Mouse (Mus musculus): Measurements from ENCODE around the gene Agbl2. TPM values are rescaled to one million over a fixed set of nuclear protein-coding genes. Genes with fewer than 3 reads are reported as not detected.
A peak's percentile ranks its signal among the peaks of the same experiment; 100 is the strongest.

Agbl2 gene
- polyA plus RNA-seq, 1 experiment from 2014 or later, result 0.11 TPM

DNA sequence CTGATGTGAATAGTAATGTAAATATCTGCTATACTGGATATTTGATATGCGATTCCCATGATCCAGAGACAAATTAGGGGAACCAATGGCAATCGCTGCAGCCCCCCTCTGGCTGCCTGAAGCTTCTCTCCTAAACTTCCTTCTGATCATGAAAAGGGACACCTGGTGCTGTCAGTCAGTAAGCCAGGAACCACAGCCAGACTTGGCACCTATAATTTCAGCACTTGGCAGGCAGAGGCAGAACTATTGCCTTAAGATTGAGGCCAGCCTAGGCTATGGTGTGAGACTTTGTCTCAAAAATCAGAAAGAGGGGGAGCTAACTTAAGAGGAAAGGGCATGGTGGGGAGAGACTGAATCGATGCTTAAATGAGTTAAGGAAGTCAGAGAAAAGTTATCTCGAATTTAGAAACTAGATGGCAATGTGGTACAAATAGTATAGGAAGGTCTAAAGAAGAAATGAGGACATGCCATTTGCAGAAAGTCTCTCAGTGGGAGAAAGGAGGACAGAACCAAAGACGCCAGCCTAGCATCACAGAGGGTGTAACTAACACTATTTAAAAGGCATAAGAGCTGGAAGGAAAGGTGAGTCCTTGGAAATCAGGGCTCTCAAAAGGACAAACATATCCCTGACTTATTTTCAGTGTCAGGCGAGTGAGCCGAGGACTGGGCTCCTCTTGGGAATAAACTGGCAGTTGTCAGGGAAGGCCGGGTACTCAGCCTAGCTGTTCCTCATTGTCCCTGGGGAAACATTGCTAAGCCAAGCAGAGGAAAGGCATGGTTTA, 88.8 kb downstream of the Agbl2 start:
- H3K9me3 ChIP-seq (ENCODE audit: control insufficient read depth, low read length), result no peaks in the 10 kb centered on the region
- 60% methylated on average over 8 of the region's 8 CpGs for WGBS
- no peaks in the 10 kb centered on the region for H3K4me1 ChIP-seq (ENCODE audit: control insufficient read depth, insufficient read depth, low read length)
- H3K4me3 ChIP-seq (ENCODE audit: low read depth, low read length), result no peak overlapping the region
- H3K27ac ChIP-seq (ENCODE audit: low read depth, low read length), result no peak overlapping the region
- no peaks in the 10 kb centered on the region for H3K36me3 ChIP-seq (ENCODE audit: control insufficient read depth, insufficient read depth, low read length)
- no peaks in the 10 kb centered on the region for H3K27me3 ChIP-seq (ENCODE audit: control insufficient read depth, insufficient read depth, low read length)
- no peak overlapping the region for H3K9ac ChIP-seq (replicated peaks; ENCODE audit: low read depth, low read length)
- no peak overlapping the region for H3K4me2 ChIP-seq (ENCODE audit: low read depth, low read length)
- 0 out of 2 replicates have a peak, but pooled peaks have one; percentile 21 for ATAC-seq (ENCODE audit: low read depth)

DNA sequence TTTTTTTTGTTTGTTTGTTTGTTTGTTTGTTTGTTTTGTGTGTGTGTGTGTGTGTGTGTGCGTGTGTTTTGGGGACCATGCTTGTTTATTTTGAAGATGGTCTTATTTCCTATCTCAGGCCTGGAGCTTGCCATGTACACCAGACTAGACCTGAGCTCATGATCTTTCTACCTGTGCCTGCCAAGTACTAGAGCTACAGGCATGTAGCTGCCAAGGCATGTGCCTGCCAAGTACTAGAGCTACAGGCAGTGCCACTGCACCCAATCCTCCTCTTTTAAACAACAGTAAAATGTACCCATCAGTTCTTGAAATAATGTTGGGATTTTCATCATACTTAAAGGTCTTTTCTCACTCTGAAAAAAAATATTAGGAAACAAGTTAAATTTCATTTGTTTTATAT, 91.5 kb downstream of the Agbl2 start:
- H3K4me1 ChIP-seq (ENCODE audit: control insufficient read depth, insufficient read depth, low read length), result no peaks in the 10 kb centered on the region
- H3K36me3 ChIP-seq (ENCODE audit: control insufficient read depth, insufficient read depth, low read length), result no peaks in the 10 kb centered on the region
- no peak overlapping the region for H3K27ac ChIP-seq (ENCODE audit: low read depth, low read length)
- H3K4me3 ChIP-seq (ENCODE audit: low read depth, low read length), result no peak overlapping the region
- 75% methylated on average over 1 of the region's 1 CpGs for WGBS
- no peaks in the 10 kb centered on the region for H3K9me3 ChIP-seq (ENCODE audit: control insufficient read depth, low read length)
- H3K27me3 ChIP-seq (ENCODE audit: control insufficient read depth, insufficient read depth, low read length), result no peaks in the 10 kb centered on the region
- no peak overlapping the region for H3K9ac ChIP-seq (replicated peaks; ENCODE audit: low read depth, low read length)
- ATAC-seq (ENCODE audit: low read depth), result no peak
- no peak overlapping the region for H3K4me2 ChIP-seq (ENCODE audit: low read depth, low read length)

DNA sequence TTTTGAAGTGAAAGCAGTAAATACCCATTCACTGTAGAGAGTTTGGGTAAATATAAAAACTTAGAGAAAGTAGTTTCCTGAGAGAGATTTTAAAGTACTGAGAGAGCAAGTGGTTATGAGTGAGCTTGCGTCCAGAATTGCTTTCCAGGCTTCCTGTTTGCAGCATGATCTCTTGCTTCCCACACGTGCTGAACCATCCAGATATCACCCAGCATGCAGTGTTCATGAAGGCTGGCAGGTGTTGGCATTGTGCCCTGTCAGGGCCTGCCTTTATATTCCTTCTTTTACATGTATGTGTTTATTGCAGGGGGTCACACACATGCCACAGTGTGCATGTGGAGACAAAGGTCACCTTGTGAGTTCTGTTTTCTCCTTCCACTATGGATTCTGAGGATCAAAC, 92.7 kb downstream of the Agbl2 start:
- no peak overlapping the region for H3K27ac ChIP-seq (ENCODE audit: low read depth, low read length)
- peaks cover 5% of the 10 kb centered on the region; the same call in 1 of the 2 replicates for H3K4me1 ChIP-seq (ENCODE audit: control insufficient read depth, insufficient read depth, low read length)
- no peaks in the 10 kb centered on the region for H3K9me3 ChIP-seq (ENCODE audit: control insufficient read depth, low read length)
- no peak overlapping the region for H3K4me3 ChIP-seq (ENCODE audit: low read depth, low read length)
- no peaks in the 10 kb centered on the region for H3K36me3 ChIP-seq (ENCODE audit: control insufficient read depth, insufficient read depth, low read length)
- 62% methylated on average over 2 of the region's 2 CpGs for WGBS
- H3K4me2 ChIP-seq (ENCODE audit: low read depth, low read length), result no peak overlapping the region
- no peaks in the 10 kb centered on the region for H3K27me3 ChIP-seq (ENCODE audit: control insufficient read depth, insufficient read depth, low read length)
- H3K9ac ChIP-seq (replicated peaks; ENCODE audit: low read depth, low read length), result no peak overlapping the region
- ATAC-seq (ENCODE audit: low read depth), result no peak

DNA sequence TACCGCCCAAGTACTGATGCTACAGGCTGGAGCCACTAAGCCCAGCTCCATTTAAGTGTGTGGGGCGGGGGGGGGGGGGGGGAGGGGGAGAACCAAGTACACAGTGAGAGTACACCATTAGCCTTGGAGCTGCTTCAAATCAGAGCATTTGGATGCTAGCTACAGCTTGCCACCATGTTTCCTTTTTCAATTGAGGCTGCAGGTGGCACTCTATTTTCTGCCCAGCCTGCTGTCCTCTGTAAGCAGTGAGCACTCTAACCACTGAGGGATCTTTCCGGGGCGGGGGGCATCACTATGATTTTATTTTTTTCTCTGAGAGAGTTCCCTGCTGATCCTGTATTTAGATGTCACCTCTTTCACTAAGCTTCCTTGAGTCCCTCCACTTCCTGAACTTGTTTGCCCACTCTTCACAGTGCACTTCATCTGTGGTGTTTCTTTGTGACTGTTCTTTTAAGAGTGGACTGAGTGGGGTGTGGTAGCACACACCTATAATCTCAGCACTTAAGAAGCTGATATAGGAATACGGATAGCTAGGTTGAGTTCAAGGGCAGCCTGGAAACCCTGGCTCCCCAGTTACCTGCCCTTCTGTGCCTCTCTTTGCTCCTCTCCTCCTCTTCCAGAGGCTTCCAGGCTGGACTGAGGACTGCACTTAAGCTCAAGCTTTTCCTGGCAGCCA, 95.2 kb downstream of the Agbl2 start:
- H3K9me3 ChIP-seq (ENCODE audit: control insufficient read depth, low read length), result no peaks in the 10 kb centered on the region
- no peak overlapping the region for H3K9ac ChIP-seq (replicated peaks; ENCODE audit: low read depth, low read length)
- H3K27me3 ChIP-seq (ENCODE audit: control insufficient read depth, insufficient read depth, low read length), result no peaks in the 10 kb centered on the region
- H3K36me3 ChIP-seq (ENCODE audit: control insufficient read depth, insufficient read depth, low read length), result no peaks in the 10 kb centered on the region
- WGBS, result 76% methylated on average over 4 of the region's 5 CpGs
- no peak overlapping the region for H3K27ac ChIP-seq (ENCODE audit: low read depth, low read length)
- no peak overlapping the region for H3K4me3 ChIP-seq (ENCODE audit: low read depth, low read length)
- H3K4me1 ChIP-seq (ENCODE audit: control insufficient read depth, insufficient read depth, low read length), result peaks cover 9% of the 10 kb centered on the region; the same call in 1 of the 2 replicates
- H3K4me2 ChIP-seq (ENCODE audit: low read depth, low read length), result no peak overlapping the region
- no peak for ATAC-seq (ENCODE audit: low read depth)

DNA sequence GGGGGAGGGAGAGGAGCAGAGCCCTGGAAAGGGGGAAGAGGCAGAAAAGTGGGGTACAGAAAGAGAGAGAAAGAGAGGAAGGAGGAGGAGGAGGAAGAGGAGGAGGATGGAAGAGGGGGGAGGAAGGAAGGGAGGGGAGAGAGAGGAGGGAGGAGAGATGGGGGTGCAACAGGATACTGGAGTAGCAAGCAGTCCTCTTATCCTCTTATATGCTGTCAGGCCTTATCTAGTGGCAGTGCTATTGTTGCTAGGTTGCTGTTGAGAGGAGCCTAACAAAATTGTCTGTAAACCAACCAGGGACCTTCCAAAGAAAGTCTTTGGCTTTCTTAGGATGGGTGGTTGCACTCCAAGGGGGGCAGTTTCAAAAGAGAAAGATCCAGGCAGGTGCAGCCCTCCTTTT, 96.9 kb downstream of the Agbl2 start:
- peaks cover 14% of the 10 kb centered on the region for H3K4me1 ChIP-seq (ENCODE audit: control insufficient read depth, insufficient read depth, low read length)
- no peaks in the 10 kb centered on the region for H3K36me3 ChIP-seq (ENCODE audit: control insufficient read depth, insufficient read depth, low read length)
- no peak overlapping the region for H3K27ac ChIP-seq (ENCODE audit: low read depth, low read length)
- H3K4me3 ChIP-seq (ENCODE audit: low read depth, low read length), result no peak overlapping the region
- H3K27me3 ChIP-seq (ENCODE audit: control insufficient read depth, insufficient read depth, low read length), result no peaks in the 10 kb centered on the region
- H3K4me2 ChIP-seq (ENCODE audit: low read depth, low read length), result no peak overlapping the region
- no peak for ATAC-seq (ENCODE audit: low read depth)
- no peak overlapping the region for H3K9ac ChIP-seq (replicated peaks; ENCODE audit: low read depth, low read length)
- H3K9me3 ChIP-seq (ENCODE audit: control insufficient read depth, low read length), result no peaks in the 10 kb centered on the region

DNA sequence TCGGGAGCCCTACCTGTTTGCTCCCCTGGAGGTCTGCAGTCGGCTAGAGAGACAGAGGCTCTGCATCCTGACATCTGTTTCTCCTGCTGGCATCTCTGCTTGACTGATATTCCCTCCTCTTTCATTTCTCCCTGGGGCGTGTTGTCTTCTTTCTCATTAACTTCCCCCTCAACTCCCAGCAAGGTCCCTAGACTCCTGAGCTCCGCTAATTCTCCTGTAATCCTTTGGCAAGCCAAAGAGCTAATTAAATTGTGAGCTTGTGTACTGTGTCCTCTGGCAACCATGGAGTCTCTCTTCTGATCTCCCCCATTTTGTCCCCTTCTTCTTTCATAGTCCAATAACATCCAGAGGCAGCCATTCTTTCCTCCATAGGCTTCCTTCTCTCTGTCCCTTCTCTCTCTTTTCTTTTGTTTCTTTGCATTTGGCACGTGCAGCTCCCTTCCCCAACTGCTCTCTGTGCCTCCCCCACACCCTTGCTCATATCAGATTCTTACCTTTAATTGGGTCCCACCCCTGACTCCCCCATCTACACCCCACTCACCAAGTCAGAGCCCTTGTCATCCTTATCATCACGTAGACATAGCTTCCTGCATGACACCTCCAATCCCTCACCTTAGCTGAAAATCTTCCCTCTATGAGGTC, 97.7 kb downstream of the Agbl2 start:
- peak overlapping the region; percentile 2; the same call in 1 of the 2 replicates for H3K4me2 ChIP-seq (ENCODE audit: low read depth, low read length)
- no peak for ATAC-seq (ENCODE audit: low read depth)
- peak overlapping the region; percentile 44 for H3K27ac ChIP-seq (ENCODE audit: low read depth, low read length)

DNA sequence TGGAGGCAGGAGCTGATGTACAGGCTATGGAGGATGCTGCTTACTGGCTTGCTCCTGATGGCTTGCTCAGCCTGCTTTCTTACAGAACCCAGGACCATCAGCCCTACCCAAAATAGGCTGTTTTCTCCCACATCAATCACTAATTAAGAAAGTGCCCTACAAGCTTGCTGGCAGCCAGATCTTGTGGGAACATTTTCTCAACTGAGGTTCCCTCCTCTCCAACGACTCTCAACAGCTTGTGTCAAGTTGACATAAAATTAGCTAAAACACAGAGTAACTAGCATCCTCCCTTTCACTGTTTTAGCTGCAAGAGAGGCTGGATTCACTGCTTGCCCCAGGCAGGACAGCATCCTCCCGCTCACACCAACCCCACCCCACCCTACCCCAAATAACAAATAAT, 99.3 kb downstream of the Agbl2 start:
- ATAC-seq (ENCODE audit: low read depth), result no peak
- Histone ChIP-seq H3K4me2 (ENCODE audit: low read depth, low read length) (no peak overlapping the region), H3K9ac (replicated peaks; ENCODE audit: low read depth, low read length) (no peak overlapping the region), H3K36me3 (ENCODE audit: control insufficient read depth, insufficient read depth, low read length) (no peaks in the 10 kb centered on the region), H3K4me1 (ENCODE audit: control insufficient read depth, insufficient read depth, low read length) (peaks cover 17% of the 10 kb centered on the region), H3K27me3 (ENCODE audit: control insufficient read depth, insufficient read depth, low read length) (0 out of 2 replicates have a peak, but pooled peaks cover 4% of the 10 kb centered on the region), H3K4me3 (ENCODE audit: low read depth, low read length) (no peak overlapping the region), H3K27ac (ENCODE audit: low read depth, low read length) (no peak overlapping the region), H3K9me3 (ENCODE audit: control insufficient read depth, low read length) (no peaks in the 10 kb centered on the region)
- 86% methylated on average over 2 of the region's 2 CpGs for WGBS

More for the DNA sequence above, 97.7 kb downstream of the Agbl2 start:
- Histone ChIP-seq H3K36me3 (ENCODE audit: control insufficient read depth, insufficient read depth, low read length) (no peaks in the 10 kb centered on the region), H3K4me1 (ENCODE audit: control insufficient read depth, insufficient read depth, low read length) (peaks cover 17% of the 10 kb centered on the region), H3K27me3 (ENCODE audit: control insufficient read depth, insufficient read depth, low read length) (no peaks in the 10 kb centered on the region), H3K9me3 (ENCODE audit: control insufficient read depth, low read length) (no peaks in the 10 kb centered on the region), H3K4me3 (ENCODE audit: low read depth, low read length) (no peak overlapping the region), H3K9ac (replicated peaks; ENCODE audit: low read depth, low read length) (no peak overlapping the region)
- WGBS, result 30% methylated on average over 6 of the region's 6 CpGs
